Mouse (Mus musculus): ENCODE data around the gene Ier5l.

The Ier5l gene

DNA sequence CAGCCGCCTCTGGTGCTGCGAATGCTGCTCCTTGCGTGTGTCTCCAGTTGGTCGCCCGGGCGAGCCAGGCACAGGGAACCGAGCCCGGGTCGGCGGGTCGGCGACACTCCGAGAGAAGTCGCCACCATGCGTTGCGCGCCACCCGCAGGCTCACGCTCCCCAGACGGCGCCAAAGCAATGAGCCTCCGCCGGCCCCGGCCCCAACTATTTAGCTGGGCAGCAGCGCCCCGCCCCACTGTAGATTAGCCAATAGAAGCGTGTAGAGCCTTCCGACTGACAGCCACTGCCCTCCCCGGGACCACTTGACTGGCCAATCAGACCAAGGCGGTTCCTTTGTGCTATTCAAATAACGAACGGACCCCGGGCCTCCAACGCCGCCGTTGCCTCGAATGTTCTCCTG is at the start of gene Ier5l:
Gene Ier5l (minus strand): TSS at position 181 of the 400 bp plus-strand sequence.
- DNase-seq (ENCODE audit: low read depth, low spot score): peak; percentile 85

DNA sequence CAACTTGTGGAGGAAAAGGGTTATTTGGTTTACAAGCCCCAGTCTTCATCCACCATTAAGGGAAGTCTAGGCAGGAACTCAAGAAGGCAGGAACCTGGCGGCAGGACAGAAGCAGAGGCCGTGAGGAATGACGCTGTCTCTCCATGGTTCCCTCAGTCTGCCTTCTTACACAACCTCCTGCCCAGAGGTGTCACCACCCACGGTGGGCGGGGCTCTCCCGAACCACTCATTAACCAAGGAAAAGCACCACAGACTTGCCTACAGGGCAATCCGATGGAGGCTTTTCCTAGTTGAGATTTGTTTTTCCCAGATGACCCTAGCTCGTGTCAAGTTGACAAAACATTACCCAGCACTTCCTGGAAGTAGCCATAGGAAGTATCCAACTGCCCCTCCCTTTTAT is 49.7 kb upstream of the Ier5l start:
- no peak for DNase-seq (ENCODE audit: low read depth, low spot score)

DNA sequence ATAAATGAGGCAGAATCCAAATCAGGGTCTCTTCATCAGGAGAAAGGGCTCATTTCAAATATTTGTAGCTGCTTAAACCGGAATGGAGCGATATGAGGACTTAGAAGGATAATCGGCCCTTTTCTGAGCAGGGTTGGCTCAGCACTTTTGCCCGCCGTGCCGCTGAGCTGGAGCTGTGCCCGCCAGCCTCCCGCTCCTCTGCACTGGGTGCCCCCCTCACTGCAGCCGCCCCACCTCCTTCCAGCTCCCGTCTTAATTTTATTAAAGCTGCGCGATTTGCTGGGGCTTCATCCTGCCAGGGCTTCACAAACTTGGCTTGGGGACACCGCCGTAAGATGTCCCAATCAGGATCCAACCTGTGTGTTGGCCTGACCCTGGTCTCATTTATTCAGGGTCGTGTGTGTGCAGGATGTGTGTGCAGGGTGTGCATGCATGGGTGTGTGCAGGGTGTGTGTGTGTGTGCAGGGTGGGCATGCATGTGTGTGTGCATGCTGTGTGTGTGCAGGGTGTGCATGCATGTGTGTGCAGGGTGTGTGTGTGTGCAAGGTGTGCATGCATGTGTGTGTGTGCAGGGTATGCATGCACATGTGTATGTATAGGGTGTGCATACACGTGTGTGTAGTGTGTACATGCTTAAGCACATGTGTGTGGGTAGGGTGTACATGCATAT is 36.8 kb upstream of the Ier5l start:
- no peak for DNase-seq (ENCODE audit: low read depth, low spot score)

DNA sequence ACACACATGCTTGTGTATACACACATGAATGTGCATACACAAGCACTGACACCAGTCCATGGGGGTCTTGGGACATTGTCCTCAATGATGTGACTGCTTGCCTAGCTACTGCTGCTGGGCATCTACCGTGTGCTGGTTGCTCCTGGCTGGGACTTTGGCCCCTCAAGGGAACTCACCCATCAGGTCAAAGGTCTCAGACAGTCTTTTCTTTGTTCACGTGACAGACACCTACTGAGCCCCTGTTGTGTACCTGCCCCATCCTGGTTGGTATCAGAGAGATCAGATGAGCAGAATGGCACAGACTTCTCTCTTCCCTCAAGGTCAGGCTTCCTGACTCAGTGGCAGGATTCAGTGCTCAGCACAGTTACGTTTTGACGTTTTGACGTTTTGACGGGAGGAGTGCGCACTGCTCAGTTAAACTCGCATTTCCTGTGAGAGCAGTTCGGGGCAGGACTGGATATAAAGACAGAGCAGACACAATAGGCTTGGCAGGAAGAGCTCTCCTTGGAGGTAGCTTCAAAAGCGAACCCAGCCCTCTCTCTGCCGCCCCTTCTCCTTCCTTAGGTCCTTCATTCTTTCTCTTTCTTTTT is 33.2 kb upstream of the Ier5l start:
- no peak for DNase-seq (ENCODE audit: low read depth, low spot score)

DNA sequence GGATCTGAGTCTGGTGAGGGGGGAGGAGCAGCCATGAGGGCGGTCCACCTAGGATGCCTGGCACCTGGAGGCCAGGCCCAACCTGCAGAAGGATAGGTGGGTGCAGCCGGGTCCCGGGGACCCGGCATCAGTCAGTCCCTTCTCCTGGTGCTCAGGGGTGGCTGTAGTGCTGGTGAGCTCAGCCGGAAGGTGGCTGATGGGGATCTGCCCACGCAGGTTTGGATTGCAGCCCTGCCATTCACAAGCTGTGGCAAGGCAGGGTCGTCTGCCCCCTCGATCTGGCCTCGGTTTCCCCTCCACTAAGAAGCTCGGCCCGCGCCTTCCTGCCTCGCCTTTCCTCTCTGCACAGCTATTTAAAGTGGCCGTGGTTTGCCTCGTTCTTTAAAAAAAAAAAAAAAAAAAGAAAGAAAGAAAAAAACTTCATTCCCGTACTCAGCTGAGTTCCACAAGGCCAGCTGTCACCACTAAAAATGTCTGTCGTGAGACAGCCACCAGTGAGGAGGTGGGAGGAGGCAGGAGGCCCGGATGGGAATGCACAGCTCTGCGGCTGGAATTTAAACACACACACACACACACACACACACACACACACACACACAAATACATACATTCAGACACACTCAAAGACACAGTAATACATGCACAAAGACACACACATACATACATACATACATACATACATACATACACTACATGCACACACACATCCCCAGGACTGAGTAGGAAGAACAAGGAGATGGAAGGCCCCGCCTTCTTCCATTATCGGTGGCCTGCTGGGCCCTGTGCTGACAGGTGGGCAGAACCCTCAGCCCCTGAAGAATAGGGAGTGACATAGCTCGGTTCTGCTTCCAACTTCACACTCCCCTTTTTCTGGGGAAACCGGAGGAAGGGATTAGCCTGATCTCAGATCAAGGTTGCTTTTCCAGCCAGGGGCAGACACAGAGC is 29.9 kb upstream of the Ier5l start:
- peak; percentile 92 for DNase-seq (ENCODE audit: low read depth, low spot score)

DNA sequence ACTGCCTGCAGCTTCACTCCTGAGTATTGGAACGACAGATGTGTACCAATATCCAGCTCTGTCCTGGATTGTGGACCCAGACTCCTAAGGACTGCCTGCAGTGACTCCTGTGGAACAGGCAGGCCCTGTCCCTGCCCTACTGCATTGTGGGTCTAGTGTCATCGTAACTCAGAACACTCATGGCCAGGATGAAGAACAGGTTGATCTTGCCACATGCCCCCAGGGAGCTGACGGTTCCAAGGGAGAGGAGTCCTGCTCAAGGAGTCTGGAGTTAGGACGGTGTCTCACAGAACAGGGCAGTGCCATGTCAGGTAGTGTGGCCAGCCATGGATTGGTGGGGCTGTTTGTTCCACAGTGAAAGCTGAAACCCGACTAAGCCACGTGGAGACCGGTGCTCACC is 27.7 kb upstream of the Ier5l start:
- DNase-seq (ENCODE audit: low read depth, low spot score): no peak

DNA sequence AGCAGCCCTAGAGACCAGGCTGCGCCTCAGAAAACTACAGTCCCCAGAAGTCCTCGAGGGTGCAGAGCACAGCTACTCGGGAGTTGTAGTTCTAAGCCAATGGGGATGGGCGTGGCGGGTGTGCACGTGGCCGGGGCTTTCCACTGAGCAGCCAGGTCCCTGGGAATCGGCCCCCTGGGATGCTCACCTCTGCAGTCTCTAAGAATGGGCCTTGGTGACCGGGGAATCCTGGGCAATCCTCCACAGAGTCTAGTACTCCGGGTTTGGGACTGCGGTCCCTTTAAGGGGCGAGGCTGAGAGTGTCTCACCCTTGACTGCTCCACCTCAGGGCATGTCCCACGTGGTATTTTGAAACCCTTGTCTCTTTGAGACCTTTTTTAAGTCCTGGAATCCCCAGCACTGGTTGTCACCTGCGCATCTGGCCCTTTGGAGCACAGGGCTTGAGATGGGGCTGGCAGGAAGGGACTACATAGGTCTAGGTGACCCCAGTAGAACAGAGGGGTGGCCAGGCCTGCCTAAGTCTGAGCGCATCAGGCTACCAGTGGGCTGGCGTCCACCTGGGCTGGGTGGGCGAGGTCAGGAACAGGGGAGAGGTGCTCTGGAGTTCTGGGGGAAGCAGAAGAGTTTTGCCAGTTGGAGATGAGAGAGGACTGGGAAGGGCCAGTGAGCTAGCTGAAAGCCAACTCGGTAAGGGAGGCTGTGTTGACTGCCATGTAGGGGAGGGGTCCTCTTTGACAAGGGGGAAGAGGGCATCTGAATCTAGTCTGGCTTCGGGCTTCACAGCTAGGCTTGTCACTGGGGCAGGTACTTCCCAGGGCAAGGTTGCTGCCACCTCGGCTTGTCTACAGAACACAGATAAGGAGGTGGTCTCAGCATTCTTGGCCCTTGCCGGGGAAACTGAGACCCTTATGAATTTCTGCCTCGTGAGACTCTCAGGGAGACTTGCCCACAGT is 22.2 kb upstream of the Ier5l start:
- peak; percentile 56 for DNase-seq (ENCODE audit: low read depth, low spot score)

DNA sequence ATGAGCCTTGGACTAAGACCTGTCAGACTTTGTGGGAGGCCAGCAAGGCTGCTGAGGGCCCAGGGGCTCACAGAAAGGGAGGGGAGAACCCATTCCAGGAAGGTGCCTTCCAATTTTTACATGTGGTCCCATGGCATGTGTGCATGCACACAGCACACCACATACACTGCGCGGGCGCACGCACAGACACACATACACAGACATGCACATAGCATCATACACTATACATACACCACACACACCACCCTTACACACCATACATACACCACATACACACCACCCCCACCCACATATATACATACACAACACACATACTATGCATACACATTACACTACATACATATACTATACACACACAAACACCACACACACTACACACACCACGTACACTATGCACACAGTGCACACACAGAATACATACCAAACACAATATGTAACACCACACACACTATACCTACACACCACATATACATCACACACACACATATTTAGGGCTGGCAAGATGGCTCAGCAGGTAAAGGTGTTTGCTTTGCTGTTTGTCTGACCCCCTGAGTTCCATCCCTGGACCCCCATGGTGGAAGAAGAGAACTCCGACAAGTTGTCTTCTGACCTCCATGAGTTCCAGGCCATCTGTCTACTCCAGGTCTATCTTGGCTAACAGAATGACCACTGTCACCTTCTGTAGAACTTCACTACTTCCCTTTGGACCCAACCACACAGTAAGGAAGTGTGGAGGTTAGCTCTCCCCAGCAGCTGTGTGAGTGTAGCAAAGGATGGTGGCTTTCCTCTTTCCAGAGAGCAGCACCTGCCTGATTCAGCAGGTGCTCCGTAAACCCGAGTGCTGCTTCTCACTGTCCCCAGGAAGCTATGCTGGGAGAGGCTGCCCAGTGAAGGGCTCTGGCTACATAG is 21.2 kb upstream of the Ier5l start:
- no peak for DNase-seq (ENCODE audit: low read depth, low spot score)

DNA sequence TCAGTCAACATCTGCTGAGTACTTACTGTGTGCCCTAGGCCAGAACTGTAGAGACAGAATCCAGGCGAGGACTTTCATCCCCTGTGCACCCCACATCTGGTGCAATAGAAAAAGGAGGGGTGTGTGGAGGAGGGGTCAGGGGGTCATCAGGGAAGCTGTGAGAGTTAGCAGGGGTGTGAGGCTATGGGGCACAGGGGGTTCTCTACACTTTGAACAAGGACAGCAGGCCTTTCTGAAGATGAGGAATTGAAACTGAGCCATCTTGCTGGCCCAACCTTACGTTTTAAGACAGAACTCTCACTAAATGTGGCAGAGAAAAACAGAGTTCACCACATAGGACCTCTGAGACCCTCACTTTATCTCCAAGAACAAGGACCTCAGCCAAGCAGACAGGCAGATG is 16.4 kb upstream of the Ier5l start:
- DNase-seq (ENCODE audit: low read depth, low spot score): no peak

DNA sequence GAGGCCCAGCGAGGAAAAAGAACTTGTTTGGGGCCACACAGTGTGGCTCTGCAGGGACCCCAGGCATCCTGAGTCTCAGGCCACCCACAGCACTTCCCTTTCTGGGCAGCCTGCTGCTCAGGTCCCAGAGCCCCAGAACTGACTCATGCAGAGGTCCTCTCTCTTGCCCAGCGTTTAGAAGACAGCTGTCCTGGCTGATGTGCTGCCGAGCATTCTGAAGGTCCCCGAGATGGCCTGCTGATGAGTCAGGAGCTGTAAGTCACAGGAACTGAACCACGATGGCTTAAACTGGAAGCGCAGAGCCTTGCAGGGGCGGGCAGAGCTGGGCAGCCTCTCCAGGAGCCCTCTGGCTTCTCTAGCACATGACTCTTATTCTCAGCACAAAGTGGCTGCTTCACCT is 13.6 kb upstream of the Ier5l start:
- DNase-seq (ENCODE audit: low read depth, low spot score): no peak

DNA sequence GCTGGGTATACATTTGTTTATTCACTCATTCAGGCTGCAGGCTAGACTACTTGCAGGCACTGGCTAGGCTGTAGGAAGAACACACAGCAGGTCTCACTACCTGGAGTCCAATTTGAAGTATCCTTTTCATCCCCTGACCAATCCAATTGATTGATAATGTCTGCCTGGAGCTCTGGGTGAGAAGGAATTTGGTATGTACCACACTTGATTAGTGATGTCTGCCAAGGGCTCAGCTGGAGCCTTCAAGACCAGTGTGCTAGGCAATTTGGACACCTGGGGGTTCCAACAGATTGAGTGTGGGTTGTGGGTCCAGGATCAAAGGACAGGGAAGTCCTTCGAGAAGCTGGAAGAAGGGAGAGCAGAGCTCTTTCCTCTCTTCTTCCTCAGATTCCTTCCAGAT is 4.5 kb upstream of the Ier5l start:
- DNase-seq (ENCODE audit: low read depth, low spot score): no peak

DNA sequence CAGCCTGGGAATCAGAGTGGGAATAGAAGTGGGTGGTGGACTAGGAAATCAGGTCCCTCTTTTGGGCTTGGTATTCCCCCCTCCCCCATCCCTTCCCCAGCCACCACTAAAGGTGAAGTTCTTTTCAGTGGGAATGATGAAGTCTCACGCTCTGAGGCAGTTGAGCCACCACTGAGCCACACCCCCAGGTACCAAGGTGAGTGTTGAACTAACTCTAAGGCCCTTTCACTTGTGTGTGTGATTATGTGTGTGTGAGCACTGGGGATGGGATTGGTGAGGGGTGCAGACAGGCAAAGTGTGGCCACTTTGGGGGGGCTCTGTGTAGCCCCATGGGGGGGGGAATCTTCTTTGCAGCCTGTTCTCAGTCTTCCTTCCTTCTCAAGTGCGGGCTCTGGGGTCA is 2.2 kb upstream of the Ier5l start:
- DNase-seq (ENCODE audit: low read depth, low spot score): no peak

DNA sequence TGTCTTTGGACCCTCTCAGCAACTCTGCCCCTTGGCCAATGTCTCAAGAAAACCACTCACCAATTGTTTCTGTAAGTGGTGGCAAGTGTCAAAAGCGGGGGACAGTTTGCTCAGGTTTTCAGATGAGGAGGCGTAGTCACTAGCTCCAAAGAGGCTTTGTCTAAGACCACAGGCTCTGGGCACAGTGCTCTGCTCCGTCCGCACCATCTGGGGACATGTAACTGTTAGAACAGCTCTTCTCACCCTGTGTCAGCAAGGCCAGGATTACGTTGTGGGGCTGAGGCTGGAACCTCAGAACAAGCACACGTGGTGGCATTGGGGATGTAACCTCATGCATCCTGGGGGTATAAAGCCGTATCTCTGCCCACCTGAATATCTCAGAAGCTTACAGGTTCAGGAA is 1.4 kb upstream of the Ier5l start:
- DNase-seq (ENCODE audit: low read depth, low spot score): no peak

DNA sequence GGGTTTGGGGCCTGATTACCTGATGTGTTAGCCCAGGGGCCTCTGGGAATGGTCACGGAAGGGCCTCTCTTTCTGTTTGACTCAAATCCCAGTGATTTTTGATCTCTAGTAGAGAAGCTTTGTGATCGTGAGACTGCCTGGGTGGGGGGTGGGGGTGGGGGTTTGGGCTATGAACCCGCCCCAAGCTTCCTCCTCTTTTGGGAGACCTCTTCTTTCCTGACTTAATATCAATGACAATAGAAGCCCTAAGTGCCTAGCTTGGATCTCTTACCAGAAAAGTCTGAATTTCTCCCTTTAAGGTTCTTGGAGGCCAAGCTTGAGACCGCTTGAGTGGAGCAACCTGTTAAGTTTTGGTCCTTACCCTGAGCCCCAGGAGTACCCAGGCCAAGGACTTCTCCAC is 757 bp upstream of the Ier5l start:
- no peak for DNase-seq (ENCODE audit: low read depth, low spot score)

DNA sequence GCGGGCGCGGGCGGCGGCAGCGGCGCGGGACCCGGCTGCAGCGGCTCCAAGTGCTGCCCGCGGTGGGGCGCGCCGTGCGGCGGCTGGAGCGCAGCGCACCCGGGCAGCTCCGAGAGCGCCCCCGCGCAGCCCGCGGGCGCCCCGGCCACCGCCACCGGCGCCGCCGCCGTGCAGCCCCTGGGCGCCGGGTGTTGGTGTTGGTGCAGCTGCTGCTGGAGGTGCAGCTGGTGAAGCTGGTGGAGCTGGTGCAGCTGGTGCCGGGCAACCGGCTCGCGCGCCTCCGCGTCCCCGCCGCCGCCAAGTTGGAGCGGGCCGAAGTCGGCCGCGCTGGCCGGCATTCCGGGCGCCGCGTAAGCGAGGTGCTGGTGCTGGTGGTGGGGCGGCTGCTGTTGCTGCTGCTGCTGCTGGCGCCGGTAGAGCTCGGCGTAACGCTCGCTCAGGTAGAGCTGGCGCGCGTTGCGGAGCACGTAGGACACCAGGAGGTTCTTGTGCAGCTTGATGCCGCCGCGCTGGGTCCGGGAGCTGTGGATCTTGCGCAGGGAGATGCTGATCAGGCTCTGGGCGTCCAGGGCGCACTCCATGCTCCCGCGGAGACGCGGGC is 488 bp downstream of the Ier5l start:
- DNase-seq (ENCODE audit: low read depth, low spot score): no peak

DNA sequence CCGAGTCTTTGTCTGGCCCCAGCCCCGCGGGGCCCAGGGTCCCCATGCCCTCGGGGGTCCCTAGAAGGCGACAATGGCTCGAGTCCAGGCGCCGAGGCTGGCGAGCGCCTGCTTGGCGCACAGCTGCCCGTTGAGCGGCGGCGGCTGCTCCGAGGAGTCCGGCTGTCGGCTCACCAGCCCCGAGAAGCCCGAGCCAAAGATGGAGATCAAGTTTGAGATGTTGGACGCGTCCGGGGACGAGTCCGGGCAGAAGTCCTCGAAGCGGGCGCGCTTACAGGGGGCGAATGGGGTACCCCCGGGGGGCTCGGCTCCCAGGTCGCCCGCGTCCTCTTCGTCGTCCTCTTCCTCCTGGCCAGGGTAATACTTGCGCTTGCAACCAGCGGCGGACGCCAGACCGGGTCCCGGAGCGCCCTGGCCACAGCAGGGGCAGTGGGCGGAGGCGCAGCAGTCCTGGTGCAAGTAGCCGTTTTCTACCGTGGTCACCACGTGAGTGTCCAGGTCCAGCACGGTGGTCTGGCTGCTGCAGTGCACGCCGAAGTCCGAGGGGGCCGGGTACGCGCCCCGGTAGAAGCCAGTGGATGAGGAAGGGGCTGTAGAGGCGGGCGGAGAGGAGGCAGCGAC is 1.2 kb downstream of the Ier5l start:
- DNase-seq (ENCODE audit: low read depth, low spot score): no peak

DNA sequence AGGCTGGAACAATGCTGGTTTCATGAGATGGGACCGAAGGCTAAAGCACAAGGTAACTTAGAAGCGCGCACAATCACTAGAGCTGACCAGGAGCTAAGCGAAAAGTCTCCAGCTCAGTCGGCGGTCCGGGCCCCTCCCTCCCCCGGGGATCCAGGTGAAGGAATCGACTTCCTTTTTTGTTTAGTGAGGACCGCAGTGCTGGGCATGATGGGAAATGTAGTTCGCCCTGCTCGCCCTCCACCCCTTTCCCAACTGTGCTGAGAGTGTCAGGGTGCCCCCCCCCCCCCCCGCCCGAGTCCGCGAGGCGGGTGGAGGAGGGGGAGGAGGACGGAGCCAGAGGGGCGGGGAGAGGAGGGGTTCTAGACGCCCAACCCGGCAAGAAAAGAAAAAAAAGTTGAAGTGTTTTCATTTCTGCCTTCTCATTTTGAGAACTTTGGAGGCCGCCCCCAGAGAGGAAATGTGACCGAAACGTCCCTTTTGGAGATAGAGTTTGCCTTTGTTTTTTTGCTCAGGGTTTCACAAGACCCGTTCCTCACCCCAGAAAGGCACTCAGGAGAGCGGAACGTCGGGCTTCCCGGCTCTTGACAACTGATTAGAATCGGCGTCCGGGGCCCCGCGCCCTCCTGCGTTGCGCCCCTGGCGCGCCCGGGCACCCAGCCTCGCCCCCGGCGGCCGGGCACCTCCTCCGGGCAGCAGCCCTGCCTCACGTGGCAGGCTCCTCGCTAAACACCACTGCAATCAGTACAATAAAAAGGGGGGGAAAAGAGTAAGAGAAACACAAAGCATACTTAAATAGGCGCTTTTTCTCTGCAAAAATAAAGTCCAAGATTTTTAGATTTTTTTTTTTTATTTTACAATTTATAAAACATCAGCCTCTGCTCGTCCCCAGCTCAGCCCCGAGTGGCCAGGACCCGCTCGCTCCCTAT is 2.0 kb downstream of the Ier5l start:
- peak; percentile 68 for DNase-seq (ENCODE audit: low read depth, low spot score)

DNA sequence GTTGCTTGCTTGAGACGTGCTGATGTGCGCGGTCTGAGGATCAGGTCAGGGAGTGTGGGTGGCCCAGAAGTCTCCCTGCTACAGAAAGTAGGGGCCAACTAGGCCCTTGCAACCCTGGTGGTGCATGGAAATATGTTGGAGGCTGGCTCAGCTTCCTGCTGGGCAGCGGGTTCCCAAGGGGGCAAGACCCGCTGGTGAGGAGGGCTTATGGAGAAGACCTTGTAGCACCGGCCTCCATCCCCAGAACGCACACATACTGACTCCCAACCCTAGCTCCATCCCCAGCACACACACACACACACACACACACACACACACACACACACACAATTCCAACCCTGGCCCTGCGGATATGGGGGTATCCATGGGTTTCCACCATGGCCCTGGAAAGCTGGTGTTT is 3.0 kb downstream of the Ier5l start:
- DNase-seq (ENCODE audit: low read depth, low spot score): no peak

Measured in telencephalon, adult 2 months (tissue).